Mouse (Mus musculus) subcutaneous adipose tissue, adult 2 months (tissue): ENCODE results near the gene Crx. TPM values are rescaled to one million over a fixed set of nuclear protein-coding genes. Genes with fewer than 3 reads are reported as not detected.

Source experiments
- polyA plus RNA-seq: library from polyadenylated mRNA; depleted of rRNA; stranded (reverse); fragments of >200 nt; gene quantifications from 2 replicates; pipeline ENCODE4 v1.2.3, GENCODE M21; 2012; ENCODE audit warnings: low replicate concordance; rRNA removed

Gene Crx
- not detected in 2 replicates for polyA plus RNA-seq

DNA sequence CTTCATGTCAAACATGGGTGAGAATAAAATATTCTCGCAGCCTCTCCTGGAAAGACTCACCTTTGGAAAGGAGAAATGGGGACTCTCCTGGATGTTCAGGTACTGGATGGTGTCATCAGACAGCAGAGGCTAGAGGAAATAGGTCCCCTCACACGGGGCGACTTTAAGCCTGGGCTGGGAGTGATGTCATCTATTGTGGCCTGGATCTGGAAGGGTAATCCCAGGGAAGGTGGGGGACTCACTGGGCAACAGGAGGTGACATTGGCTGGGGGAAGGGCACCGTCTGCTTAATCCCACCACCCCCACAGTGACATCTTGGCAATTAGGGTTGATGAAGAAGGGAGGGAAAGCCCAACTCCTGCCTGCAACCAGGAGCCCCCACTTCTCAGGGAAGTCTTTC lies at the start of gene Crx:
Gene Crx, minus strand, starts transcription at position 213 of the 400 bp plus-strand sequence.

DNA sequence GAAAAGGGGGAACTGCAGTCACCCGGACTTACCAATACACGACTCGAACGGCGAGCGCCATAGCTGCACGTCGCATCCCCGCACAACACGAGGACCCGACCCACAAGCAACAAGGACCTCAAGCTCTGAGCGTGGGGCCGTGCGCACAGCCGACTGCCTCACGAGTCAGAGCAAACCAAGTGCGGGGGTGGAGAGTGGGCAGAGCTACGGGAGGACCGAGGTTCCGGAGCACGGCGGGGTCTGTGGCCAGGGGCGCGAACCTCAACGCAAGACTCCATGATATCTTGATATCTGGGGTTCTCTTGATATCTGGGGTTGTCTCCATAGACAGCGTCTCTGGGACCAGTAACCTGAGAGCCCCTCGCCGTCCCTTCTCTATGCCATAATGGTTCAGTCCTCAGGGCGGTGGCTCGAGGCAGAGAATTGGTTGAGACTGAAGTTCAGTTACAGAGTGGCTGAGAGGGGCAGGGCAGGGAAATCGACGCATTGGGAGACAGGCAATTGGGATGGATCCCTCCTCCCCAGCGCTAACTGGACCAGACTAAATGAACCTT lies 42.5 kb upstream of the Crx start, which contains the start of gene Selenow:
Gene Selenow, minus strand, starts transcription at position 183 of the 554 bp plus-strand sequence.

DNA sequence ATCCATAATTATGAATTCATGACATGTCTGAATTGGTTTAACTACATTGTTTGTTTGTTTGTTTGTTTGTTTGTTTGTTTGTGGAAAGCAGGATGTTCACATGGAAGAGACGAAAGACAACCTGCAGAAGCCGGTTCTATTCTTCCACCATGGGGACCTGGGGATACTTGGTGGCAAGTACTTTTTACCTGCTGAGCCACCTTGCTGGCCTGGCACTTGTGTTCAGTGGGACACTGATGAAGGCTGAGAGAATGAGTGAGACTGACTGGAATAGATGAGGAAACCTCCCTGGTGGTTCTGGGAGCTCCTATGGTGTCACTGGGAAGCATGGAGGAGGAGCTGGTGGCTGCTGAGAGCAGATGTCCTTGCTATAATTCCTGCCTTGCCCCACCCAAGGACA lies 2.5 kb upstream of the Crx start, which contains the start of gene Crxos:
Gene Crxos, plus strand, starts transcription at position 301 of the 400 bp plus-strand sequence.

DNA sequence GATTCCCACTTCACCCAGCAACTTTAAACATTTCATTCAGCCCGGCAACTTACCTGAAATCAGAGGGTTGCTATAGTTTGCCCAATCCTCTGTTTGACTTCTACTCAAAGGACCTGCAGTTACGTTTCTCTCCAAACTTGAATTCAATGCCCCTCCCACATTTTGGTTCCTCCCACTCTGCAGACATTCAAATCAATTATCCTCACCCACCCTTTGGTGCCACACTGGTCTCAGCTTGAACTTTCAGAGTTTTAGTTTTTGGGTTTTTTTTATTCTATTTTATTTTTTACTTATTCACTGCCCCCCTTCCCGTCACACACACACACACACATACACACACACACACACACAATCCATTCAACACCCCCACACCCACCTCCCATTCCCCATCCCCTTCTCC lies 40.2 kb downstream of the Crx start, which contains the start of gene Obox6:
Gene Obox6, minus strand, starts transcription at position 101 of the 400 bp plus-strand sequence.

Other genes starting within 250 kb of the Crx start
- not detected in 2 replicates for gene Obox3, start 240.1 kb downstream of the Crx start, polyA plus RNA-seq
- gene Obox5, start 129.8 kb downstream of the Crx start, polyA plus RNA-seq = not detected in 2 replicates
- not detected in 2 replicates for gene Obox6, start 40.3 kb downstream of the Crx start, polyA plus RNA-seq
- not detected in 2 replicates for gene Crxos, start 2.6 kb upstream of the Crx start, polyA plus RNA-seq
- gene Selenow, start 42.4 kb upstream of the Crx start, polyA plus RNA-seq = 624 and 858 TPM in 2 replicates
- 85.8 and 136 TPM in 2 replicates for gene Nop53, start 66.1 kb upstream of the Crx start, polyA plus RNA-seq
- 242 and 668 TPM in 2 replicates for gene Ehd2, start 87.6 kb upstream of the Crx start, polyA plus RNA-seq
- gene Bicra, start 168.0 kb upstream of the Crx start, polyA plus RNA-seq = 7.2 and 10.4 TPM in 2 replicates
- not detected in 2 replicates for gene Zfp541, start 181.8 kb upstream of the Crx start, polyA plus RNA-seq
- gene Napa, start 218.5 kb upstream of the Crx start, polyA plus RNA-seq = 224 and 283 TPM in 2 replicates
- 39.1 and 45.8 TPM in 2 replicates for gene Kptn, start 239.9 kb upstream of the Crx start, polyA plus RNA-seq
- gene Slc8a2, start 249.9 kb upstream of the Crx start, polyA plus RNA-seq = 0.40 and 9.1 TPM in 2 replicates